Comparison of ENCODE assay signal across 22 mouse cellular contexts in the genomic region with DNA sequence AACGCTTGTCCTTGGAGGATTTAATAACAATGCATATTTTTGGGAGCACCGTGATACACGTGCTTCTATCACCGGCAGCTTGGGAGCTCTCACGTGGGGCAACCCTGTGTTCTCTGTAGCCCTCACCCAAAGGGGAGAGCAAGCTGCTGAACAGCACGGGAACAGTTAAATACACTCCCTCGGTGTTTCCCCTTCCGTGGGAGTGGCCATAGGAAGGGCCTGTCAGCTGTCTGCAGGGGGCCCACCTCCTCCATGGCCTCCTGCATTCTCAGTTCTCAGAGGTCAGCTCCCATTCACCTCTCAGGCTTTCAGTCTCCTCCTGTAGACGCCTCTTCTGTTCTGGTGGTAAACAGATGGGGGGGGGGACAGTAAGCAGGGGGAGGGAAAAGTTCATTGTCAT. TPM values are rescaled to one million over a fixed set of nuclear protein-coding genes. Genes with fewer than 3 reads are reported as not detected.
A peak's percentile ranks its signal among the peaks of the same experiment; 100 is the strongest.
DNase-seq lines count a peak whose midpoint lies in the region; ATAC-seq and TF ChIP-seq lines count a peak whose summit lies in the region.
"Had no signal": no experiment of that assay in that cellular context is flagged by ENCODE, and none has a peak within 500 bp of the region (broad histone marks: within the 10 kb centered on the region; RNA-seq: fewer than 3 reads in every experiment).

No protein-coding gene starts in this region.

- no peak for TF ChIP-seq POLR2A in CH12.LX (IDR thresholded peaks at IDR 0.05; ENCODE audit: low read depth, low read length)

- H3K27ac ChIP-seq in heart, embryonic 13.5 days (replicated peaks): no peak overlapping the region
- H3K27ac ChIP-seq in CH12.LX (ENCODE audit: insufficient read depth, low read depth): no peak overlapping the region
- no peak overlapping the region for H3K27ac ChIP-seq in embryonic facial prominence, embryonic 12.5 days
- H3K27ac ChIP-seq: kidney, postnatal 0 days; limb, embryonic 15.5 days; neural tube, embryonic 12.5 days had no signal

- peaks cover 4% of the 10 kb centered on the region; the same call in 1 of the 2 replicates for H3K4me1 ChIP-seq in heart, embryonic 13.5 days
- peaks cover 0 to 19% of the 10 kb centered on the region in 2 experiments; a peak in 2 of 4 replicates for H3K4me1 ChIP-seq in CH12.LX (ENCODE audit: control insufficient read depth in 1 of 2, insufficient read depth in 2 of 2)
- H3K4me1 ChIP-seq in embryonic facial prominence, embryonic 12.5 days: peaks cover 10% of the 10 kb centered on the region; the same call in 1 of the 2 replicates
- H3K4me1 ChIP-seq: neural tube, embryonic 12.5 days had no signal

- H3K4me3 ChIP-seq in heart, embryonic 13.5 days: no peak overlapping the region
- H3K4me3 ChIP-seq in CH12.LX (replicated peaks in 1 of 3; ENCODE audit: low read depth in 2 of 3, low read length in 2 of 3, poor library complexity in 1 of 3): no peak overlapping the region
- no peak overlapping the region for H3K4me3 ChIP-seq in embryonic facial prominence, embryonic 12.5 days
- H3K4me3 ChIP-seq: erythroblast, embryonic 14.5 days; limb, embryonic 15.5 days; neural tube, embryonic 12.5 days had no signal

- dilution Hi-C loops in CH12.LX (cut with MboI; ENCODE audit: extremely low pct_ligation_motif_present, extremely low pct_unique_long_range_greater_than_20kb, low sequenced_read_pairs): no loop called here

- ATAC-seq in heart, embryonic 13.5 days (ENCODE audit: extremely low read depth, insufficient number of reproducible peaks, low FRiP score, low TSS enrichment): no peak
- no peak for ATAC-seq in embryonic facial prominence, embryonic 12.5 days (ENCODE audit: insufficient number of reproducible peaks, insufficient read depth, low FRiP score, low TSS enrichment)
- no peak for ATAC-seq in frontal cortex, adult (ENCODE audit: low TSS enrichment)
- ATAC-seq: forebrain, embryonic 16.5 days; inflammation-experienced regulatory T-cells, adult 6 months had no signal

- no peaks in the 10 kb centered on the region for H3K79me2 ChIP-seq in CH12.LX (replicated peaks; ENCODE audit: control insufficient read depth, extremely low read depth, insufficient read depth, poor library complexity, severe bottlenecking)

- no peak for TF ChIP-seq RAD21 in CH12.LX (IDR thresholded peaks at IDR 0.05; ENCODE audit: low read depth, low read length)

- H3K9ac ChIP-seq in heart, embryonic 13.5 days: no peak overlapping the region
- no peak overlapping the region for H3K9ac ChIP-seq in CH12.LX (ENCODE audit: insufficient read depth, low read depth)
- H3K9ac ChIP-seq in embryonic facial prominence, embryonic 12.5 days: no peak overlapping the region
- H3K9ac ChIP-seq: limb, embryonic 15.5 days; neural tube, embryonic 12.5 days had no signal

- in situ Hi-C loops in CH12.LX (cut with MboI; ENCODE audit: low pct_ligation_motif_present, low pct_unique_long_range_greater_than_20kb, low sequenced_read_pairs): loop anchor here (25.0 kb wide), 1 partner anchor 411 kb away; a partner anchor contains a TSS

- TF ChIP-seq CTCF in CH12.LX (conservative IDR thresholded peaks at IDR 0.05 in 1 of 2, IDR thresholded peaks at IDR 0.05 in 1 of 2; ENCODE audit: low read depth in 2 of 2, low read length in 2 of 2): no peak

- intact Hi-C loops in left cerebral cortex, postnatal 36 days (cut with DNase I): no loop called here

- peak overlapping the region; percentile 20 for H3K4me2 ChIP-seq in heart, embryonic 13.5 days
- H3K4me2 ChIP-seq in CH12.LX (ENCODE audit: insufficient read depth, low read depth, poor library complexity, severe bottlenecking): peak overlapping the region; percentile 44; the same call in 1 of the 2 replicates
- 0 out of 2 replicates have a peak overlapping the region, but pooled peaks have one; percentile 5 for H3K4me2 ChIP-seq in embryonic facial prominence, embryonic 12.5 days (replicated peaks)
- H3K4me2 ChIP-seq: heart, embryonic 11.5 days; limb, embryonic 15.5 days; neural tube, embryonic 12.5 days had no signal

- DNase-seq in heart, postnatal 4 days: no peak
- DNase-seq in CH12.LX (ENCODE audit: extremely low read depth) (peak; percentile 57), ZHBTc4 (ENCODE audit: low read depth, low spot score) (peak; percentile 56)
- DNase-seq in left cerebral cortex, postnatal 36 days (ENCODE audit: low spot score in 2 of 2): no peak
- DNase-seq in thymus, postnatal 10 days (ENCODE audit: low spot score in 2 of 2): no peak
- DNase-seq: adrenal gland, adult 2 months; B cell, adult 2 months; cerebellum, postnatal 25 days; thymus, postnatal 25 days had no signal

- WGBS in heart, embryonic 13.5 days: 29% methylated on average over 9 of the region's 9 CpGs
- 23% methylated on average over 9 of the region's 9 CpGs for WGBS in embryonic facial prominence, embryonic 12.5 days

- H3K27me3 ChIP-seq in heart, embryonic 13.5 days (replicated peaks): no peaks in the 10 kb centered on the region; the same call in 1 of the 2 replicates
- no peaks in the 10 kb centered on the region for H3K27me3 ChIP-seq in CH12.LX (replicated peaks)
- H3K27me3 ChIP-seq in embryonic facial prominence, embryonic 12.5 days: no peaks in the 10 kb centered on the region
- H3K27me3 ChIP-seq: limb, embryonic 15.5 days; neural tube, embryonic 12.5 days had no signal

- H3K9me3 ChIP-seq in heart, embryonic 13.5 days: no peaks in the 10 kb centered on the region
- H3K9me3 ChIP-seq in CH12.LX (replicated peaks; ENCODE audit: low read length): no peaks in the 10 kb centered on the region
- H3K9me3 ChIP-seq in embryonic facial prominence, embryonic 12.5 days: no peaks in the 10 kb centered on the region
- H3K9me3 ChIP-seq: limb, embryonic 15.5 days; neural tube, embryonic 12.5 days had no signal

- TF ChIP-seq EP300 in CH12.LX (IDR thresholded peaks at IDR 0.05; ENCODE audit: low read length): no peak

- H3K36me3 ChIP-seq in heart, embryonic 13.5 days: no peaks in the 10 kb centered on the region
- no peaks in the 10 kb centered on the region for H3K36me3 ChIP-seq in CH12.LX (replicated peaks in 1 of 2; ENCODE audit: control insufficient read depth in 1 of 2, insufficient read depth in 1 of 2, low read length in 1 of 2)
- no peaks in the 10 kb centered on the region for H3K36me3 ChIP-seq in embryonic facial prominence, embryonic 12.5 days
- H3K36me3 ChIP-seq: limb, embryonic 15.5 days; neural tube, embryonic 12.5 days had no signal

TF ChIP-seq in CH12.LX, 34 proteins besides CTCF, POLR2A, EP300 and RAD21:
- no peak for TF ChIP-seq USF1 (IDR thresholded peaks at IDR 0.05; ENCODE audit: low read depth, low read length)
- TF ChIP-seq JUN (IDR thresholded peaks at IDR 0.05; ENCODE audit: insufficient read depth, low read depth, low read length): no peak
- peak; percentile 85 for TF ChIP-seq BHLHE40 (IDR thresholded peaks at IDR 0.05; ENCODE audit: low read depth, low read length)
- TF ChIP-seq ZC3H11A (IDR thresholded peaks at IDR 0.05; ENCODE audit: low read depth, low read length): no peak
- TF ChIP-seq IRF4 (IDR thresholded peaks at IDR 0.05; ENCODE audit: low read depth, low read length): peak; percentile 9; the same call in 1 of the 2 replicates
- no peak for TF ChIP-seq MAFK (IDR thresholded peaks at IDR 0.05; ENCODE audit: insufficient replicate concordance, low read length)
- TF ChIP-seq TBP (conservative IDR thresholded peaks at IDR 0.05; ENCODE audit: low read depth, low read length): no peak
- TF ChIP-seq TCF12 (IDR thresholded peaks at IDR 0.05; ENCODE audit: low read depth, low read length): peak; percentile 40; the same call in 1 of the 2 replicates
- no peak for TF ChIP-seq KAT2A (IDR thresholded peaks at IDR 0.05; ENCODE audit: insufficient replicate concordance, low read length)
- TF ChIP-seq RCOR1 (conservative IDR thresholded peaks at IDR 0.05; ENCODE audit: low read depth, low read length): no peak
- peak; percentile 13; the same call in 1 of the 2 replicates for TF ChIP-seq ELF1 (IDR thresholded peaks at IDR 0.05; ENCODE audit: low read depth, low read length)
- no peak for TF ChIP-seq ZNF384 (IDR thresholded peaks at IDR 0.05; ENCODE audit: low read depth, low read length)
- 0 out of 2 replicates have a peak, but pooled peaks have one; percentile 25 for TF ChIP-seq SIN3A (IDR thresholded peaks at IDR 0.05; ENCODE audit: low read length)
- TF ChIP-seq JUND (conservative IDR thresholded peaks at IDR 0.05; ENCODE audit: low read depth, low read length): no peak
- TF ChIP-seq SMC3 (IDR thresholded peaks at IDR 0.05; ENCODE audit: low read depth, low read length): peak; percentile 2; the same call in 1 of the 2 replicates
- no peak for TF ChIP-seq MXI1 (IDR thresholded peaks at IDR 0.05; ENCODE audit: low read depth, low read length)
- no peak for TF ChIP-seq HCFC1 (IDR thresholded peaks at IDR 0.05; ENCODE audit: low read depth, low read length)
- no peak for TF ChIP-seq MEF2A (IDR thresholded peaks at IDR 0.05; ENCODE audit: borderline replicate concordance, low read depth, low read length)
- TF ChIP-seq NELFE (IDR thresholded peaks at IDR 0.05; ENCODE audit: low read depth, low read length): no peak
- no peak for TF ChIP-seq CHD1 (IDR thresholded peaks at IDR 0.05; ENCODE audit: low read depth, low read length)
- no peak for TF ChIP-seq MYC (IDR thresholded peaks at IDR 0.05; ENCODE audit: low read depth, low read length)
- TF ChIP-seq PAX5 (IDR thresholded peaks at IDR 0.05; ENCODE audit: low read length): no peak
- no peak for TF ChIP-seq POLR2AphosphoS2 (IDR thresholded peaks at IDR 0.05; ENCODE audit: low read depth, low read length)

RNA-seq across cellular contexts. Expression of a gene that starts 2.2 kb away (rescaled TPM):
- polyA plus RNA-seq in heart, embryonic 13.5 days (2015; fragmentation: Nextera tagmentation; extraction: Ambion mirVana): not detected in 2 replicates
- total RNA-seq in heart, postnatal 4 days (2021): under 1 TPM in 1 of 2 experiments, not detected in 1; 0.05 TPM
- total RNA-seq in CH12.LX (2012; rRNA removed) (not detected in 2 replicates), CH12.LX (2014; rRNA removed) (not detected in 2 replicates)
- polyA plus RNA-seq in CH12.LX (2012; ENCODE audit: insufficient read length, low read depth): not detected in 2 replicates
- 0.09 and 0.15 TPM in 2 replicates for polyA plus RNA-seq in embryonic facial prominence, embryonic 12.5 days (2016; fragmentation: Nextera tagmentation; extraction: Ambion mirVana)
- not detected for total RNA-seq in left cerebral cortex, postnatal 36 days (2021)
- total RNA-seq: hematopoietic stem cell, adult 5-6 weeks; monocyte, adult 5-6 weeks had no signal
- polyA plus RNA-seq: erythroblast, embryonic 14.5 days; forebrain, embryonic 16.5 days; heart, embryonic 11.5 days; inflammation-experienced regulatory T-cells, adult 6 months; liver, embryonic 16.5 days; neural tube, embryonic 12.5 days had no signal

Comparison
In these comparisons a context has a peak if more than half of its experiments do, and no peak if none do; other contexts are left out.
1. DNase-seq: peak in CH12.LX (single experiment) and ZHBTc4 (single experiment); none in heart, postnatal 4 days (single experiment), left cerebral cortex, postnatal 36 days (0 of 2) and thymus, postnatal 10 days (0 of 2).
2. Peak in every context shown above with its lines, with median percentiles within 50 percentile points of each other: H3K4me2 ChIP-seq.